Mouse (Mus musculus): Measurements from ENCODE around the gene Sorcs2.

DNA sequence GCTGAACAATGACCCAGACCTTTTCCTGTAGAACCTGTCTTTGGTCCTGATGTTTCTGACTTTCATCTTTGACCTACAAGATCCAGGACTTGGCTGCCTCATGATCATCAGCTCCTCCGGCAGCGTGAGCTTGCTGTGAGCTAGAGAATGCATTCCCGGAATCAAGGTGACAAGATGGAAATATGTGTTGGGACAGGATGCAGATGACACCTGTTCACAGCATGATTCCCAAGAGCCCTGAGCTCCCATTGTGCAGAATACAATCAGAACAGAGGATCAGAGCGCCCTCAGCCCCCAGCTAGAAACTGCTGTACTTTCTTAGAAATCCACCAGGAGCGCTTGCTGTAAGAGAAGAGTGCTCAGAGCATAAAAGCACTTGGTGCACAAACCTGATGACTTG lies 311.0 kb downstream of the Sorcs2 start:
- TF ChIP-seq CTCF (IDR thresholded peaks at IDR 0.05; ENCODE audit: insufficient read depth, low read depth, low read length) (no peak), POLR2A (IDR thresholded peaks at IDR 0.05; ENCODE audit: insufficient read depth, low read depth, low read length) (no peak)

All from olfactory bulb, adult 2 months (tissue).